Mouse (Mus musculus) liver, adult 10 weeks (tissue): ENCODE measurements around the gene Tmem229a. TPM values are rescaled to one million over a fixed set of nuclear protein-coding genes. Genes with fewer than 3 reads are reported as not detected.

ENCODE experiments used
- polyA plus RNA-seq: library from polyadenylated mRNA; stranded (reverse); fragments of 350-450 nt; fragmentation: Illumina TruSeq; extraction: RNeasy Lipid Tissue Mini Kit (QIAGEN cat#74804); gene quantifications from one replicate; pipeline ENCODE4 v1.2.3, GENCODE M21; 2014; ENCODE audit warnings: low read depth, low replicate concordance

Tmem229a gene
- 0.85 TPM for polyA plus RNA-seq

GRCm38 (mm10) chr6:24955946-24956585 is at the start of gene Tmem229a:
TSS of gene Tmem229a (minus strand) at chr6:24956297.

Other genes starting within 250 kb of the Tmem229a start
- gene Hyal6, start 223.1 kb downstream of the Tmem229a start, polyA plus RNA-seq, result not detected
- gene Hyal4, start 208.0 kb downstream of the Tmem229a start, polyA plus RNA-seq, result not detected
- gene Spam1, start 165.1 kb downstream of the Tmem229a start, polyA plus RNA-seq, result not detected
- not detected for gene Hyal5, start 98.3 kb downstream of the Tmem229a start, polyA plus RNA-seq